Mouse (Mus musculus): ENCODE measurements around the gene Alyref.
A peak's percentile ranks its signal among the peaks of the same experiment; 100 is the strongest.

The Alyref gene

DNA sequence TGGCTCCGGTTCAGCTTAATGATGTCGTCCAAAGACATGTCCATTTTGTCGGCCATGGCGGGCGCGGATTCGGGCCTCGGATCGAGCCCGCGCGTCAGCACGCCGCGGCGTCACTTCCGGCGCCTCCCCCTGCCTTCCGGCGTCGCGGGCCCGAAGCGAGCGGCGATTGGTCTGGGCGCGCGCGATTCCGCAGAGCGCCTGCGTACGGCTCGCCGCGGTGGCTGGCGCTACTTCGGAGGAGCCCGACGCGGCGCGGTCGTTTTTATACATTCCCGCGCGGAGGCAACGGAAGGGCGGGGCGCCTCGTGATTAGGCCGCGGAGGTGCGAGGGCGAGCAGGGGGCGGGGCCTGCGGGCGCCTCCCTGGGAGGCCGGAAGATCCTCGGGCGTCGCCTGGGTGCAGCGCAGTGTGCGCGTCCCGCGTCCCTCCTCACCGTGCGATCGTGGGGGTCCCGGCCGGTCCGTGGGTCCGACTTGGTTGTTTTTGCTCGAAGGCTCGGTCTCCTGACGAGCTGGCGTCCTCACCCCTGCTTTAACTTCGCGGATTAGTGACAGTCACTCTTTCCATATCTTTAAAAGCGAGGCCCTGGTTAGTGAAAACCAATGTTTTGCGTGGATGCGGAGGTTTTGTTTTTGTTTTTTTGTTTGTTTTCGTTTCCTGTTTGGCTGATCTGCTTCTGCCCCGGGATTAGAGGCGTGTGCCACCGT is at the start of gene Alyref, which contains the start of gene Anapc11:
Gene Alyref (minus strand): TSS at position 83 of the 707 bp plus-strand sequence.
Gene Anapc11 (plus strand): TSS at position 139 of the 707 bp plus-strand sequence.
- peak; percentile 87 to 90 for DNase-seq (ENCODE audit: low spot score in 2 of 2)

DNA sequence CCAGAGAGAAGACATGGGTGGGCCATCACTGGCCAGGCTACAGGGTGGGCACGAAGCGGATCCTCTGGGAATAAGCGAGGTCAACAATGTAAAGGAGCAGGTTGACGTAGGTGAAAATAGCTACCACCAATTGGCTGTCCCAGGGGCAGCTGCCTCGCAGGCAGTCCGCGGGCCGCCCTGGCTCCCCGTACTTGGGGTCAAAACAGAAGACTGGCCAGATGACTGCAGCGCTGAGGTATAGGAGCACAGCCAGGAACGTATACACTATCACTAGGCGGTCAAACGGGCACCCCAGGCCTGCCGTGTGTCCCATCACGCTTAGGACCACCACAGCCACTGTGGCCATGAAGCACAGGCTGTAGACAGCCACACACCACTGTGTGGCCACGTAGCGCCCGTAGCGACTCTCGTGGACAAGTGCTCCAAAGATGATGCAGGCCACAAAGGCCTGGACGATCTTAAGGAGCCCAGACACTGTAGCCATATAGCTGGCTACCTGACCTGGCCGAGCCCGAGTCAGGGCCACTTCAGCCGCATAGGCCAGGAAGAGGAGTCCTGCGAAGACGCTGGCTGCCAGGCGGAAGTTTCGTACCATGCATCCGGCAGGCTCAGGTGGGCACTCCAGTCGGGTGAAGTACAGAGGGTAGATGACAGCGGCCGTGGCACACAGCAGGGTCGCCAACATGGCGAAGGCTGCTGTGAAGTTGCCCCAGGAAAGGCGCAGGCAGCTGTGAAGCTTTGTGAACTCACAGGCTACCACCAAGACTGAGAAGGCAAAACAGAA is 49.1 kb upstream of the Alyref start:
- no peak for DNase-seq (ENCODE audit: low spot score in 2 of 2)

GRCm38 (mm10) chr11:120643601-120643987 is 45.4 kb upstream of the Alyref start, which contains the start of gene Pycr1:
Gene Pycr1 (minus strand): TSS chr11:120643769.
- DNase-seq (ENCODE audit: low spot score in 2 of 2): peak; percentile 90

GRCm38 (mm10) chr11:120642939-120643600 is 44.9 kb upstream of the Alyref start:
- DNase-seq (ENCODE audit: low spot score in 2 of 2): no peak

DNA sequence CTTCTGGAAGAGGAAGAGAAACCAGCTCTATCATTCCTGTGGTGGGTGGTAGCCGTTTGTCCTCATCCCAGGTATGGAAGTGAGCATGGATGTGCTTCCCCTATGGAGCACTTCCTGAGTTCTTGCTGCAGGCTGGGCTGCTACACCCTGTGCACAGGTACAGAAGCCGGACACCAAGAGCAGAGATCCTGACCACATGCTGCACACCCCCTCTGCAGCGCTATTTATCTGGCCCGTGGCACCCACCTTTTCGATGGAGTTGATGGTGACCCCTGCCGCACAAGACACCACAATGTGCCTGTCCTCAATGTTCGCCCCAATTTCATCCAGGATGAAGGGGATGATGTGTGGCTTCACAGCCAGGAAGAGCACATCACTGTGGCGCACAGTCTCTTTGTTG is 43.7 kb upstream of the Alyref start:
- no peak for DNase-seq (ENCODE audit: low spot score in 2 of 2)

DNA sequence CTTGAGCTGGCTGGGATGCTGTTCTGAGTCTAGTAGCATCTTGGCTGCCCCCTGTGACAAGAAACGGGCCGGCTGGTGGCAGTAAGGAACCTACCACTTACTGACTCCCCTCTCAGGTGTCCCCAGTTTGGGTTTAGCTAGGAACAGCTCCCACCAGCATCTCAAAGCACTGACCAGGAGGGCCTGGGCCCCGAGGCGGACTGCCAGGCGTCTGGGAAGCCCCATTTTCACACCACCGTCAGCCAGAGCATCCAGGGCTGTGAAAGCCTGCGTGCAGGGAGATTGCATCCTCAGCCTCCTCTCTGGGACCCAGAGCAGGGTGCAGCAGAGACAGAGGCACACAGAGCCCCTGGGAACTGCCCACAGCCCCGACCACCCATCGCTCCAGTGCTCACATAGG is 43.1 kb upstream of the Alyref start:
- DNase-seq (ENCODE audit: low spot score in 2 of 2): no peak

DNA sequence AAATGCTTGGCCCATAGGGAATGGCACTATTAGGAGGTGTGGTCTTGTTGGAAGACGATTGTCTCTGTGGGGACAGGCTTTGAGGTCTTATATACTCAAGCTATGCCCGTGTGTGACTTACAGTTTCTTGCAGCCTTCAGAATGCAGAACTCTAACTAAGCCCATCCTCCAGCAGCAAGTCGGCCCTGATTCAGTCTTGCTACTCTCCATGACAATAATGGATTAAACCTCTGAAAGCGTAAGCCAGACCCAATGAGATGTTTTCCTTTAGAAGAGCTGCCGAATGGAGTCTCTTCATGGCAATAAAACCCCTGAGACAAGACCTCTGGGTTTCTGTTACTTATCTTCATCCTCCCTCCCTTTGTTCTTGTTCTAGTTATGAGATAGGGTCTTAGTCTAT is 36.6 kb upstream of the Alyref start:
- DNase-seq (ENCODE audit: low spot score in 2 of 2): no peak

DNA sequence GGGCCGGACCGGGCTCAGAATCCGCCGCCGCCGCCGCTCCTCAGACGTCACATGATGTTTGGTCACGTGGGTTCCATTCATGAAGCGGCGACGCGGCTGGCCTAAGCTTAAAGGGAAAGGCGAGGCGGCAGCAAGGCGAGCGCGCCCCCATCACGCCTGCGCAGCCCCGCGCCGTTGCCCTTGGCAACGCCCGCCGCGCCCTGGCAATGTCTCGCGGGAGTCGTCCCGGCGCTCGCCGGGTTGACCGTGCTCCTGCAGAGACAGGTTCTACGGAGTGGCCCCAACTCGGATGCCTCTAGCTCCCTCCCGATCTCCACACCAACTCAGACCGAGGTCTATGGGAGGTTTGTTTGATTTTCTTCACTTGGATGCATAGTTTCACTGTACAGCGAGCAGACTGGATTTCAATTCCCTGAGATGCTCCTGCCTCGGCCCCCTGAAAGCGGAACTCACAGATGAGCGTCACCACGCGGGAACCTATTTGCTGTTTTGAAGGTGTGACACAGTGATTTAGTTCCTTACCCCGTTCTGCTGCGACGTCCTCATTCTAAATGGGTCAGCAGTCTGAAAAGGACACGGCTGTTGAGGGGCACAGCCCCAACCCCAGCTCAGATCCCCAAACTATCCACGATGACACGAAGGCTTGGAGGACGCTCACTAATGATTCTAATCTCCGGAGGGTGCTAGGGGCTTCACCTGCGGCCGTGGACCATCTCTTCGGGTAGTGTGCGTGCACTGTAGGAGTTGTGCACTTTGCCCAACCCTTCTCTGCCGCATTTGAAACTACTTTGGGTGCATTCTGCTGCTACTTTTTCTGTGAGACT is 35.6 kb upstream of the Alyref start, which contains the start of gene Mafg:
Gene Mafg (minus strand): TSS at position 81 of the 824 bp plus-strand sequence.
- peak; percentile 82 to 89 for DNase-seq (ENCODE audit: low spot score in 2 of 2)

- DNase-seq (ENCODE audit: low spot score in 2 of 2): peak; percentile 63 to 72
Observed at GRCm38 (mm10) chr11:120632559-120633519, 34.7 kb upstream of the Alyref start.

GRCm38 (mm10) chr11:120631726-120632448 is 33.7 kb upstream of the Alyref start:
- DNase-seq (ENCODE audit: low spot score in 2 of 2): no peak

DNA sequence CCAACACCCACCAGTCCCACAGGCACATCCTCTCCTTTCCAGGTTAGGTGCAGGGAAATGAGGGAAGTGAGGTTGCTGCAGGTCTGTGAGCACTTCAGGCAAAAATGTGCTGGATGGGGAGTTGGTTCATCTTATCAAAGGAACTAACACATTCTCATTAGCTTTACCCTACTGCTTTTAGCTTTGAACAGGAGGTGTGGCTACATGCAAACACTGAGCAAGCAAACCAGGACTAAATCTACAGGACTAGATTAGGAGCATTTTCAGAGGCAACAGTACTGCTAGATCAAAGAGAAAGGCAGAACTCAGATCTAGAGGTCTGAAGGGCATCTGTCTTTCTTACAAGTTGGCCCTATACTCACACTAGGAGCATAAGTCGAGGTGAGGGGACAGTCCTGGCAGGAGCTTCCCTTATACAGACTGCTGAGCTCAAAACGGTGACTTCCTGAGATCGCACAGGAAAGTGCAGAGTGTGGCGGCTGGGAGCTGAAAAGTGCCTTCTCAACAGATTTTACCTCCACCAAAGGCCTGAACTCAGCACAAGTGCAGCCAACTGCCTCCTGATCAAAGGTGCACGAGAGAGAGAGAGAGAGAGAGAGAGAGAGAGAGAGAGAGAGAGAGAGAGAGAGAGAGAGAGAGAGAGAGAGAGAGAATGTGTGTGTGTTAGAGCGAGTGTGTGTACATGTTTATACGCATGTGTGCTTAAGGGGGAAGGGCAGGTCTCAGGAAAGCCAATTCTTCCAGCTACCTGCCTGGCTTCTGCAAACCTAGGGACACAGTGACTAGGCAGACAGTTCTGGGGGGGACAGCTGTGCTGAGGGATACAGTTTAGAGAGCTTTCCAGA is 32.9 kb upstream of the Alyref start:
- DNase-seq (ENCODE audit: low spot score in 2 of 2): no peak

DNA sequence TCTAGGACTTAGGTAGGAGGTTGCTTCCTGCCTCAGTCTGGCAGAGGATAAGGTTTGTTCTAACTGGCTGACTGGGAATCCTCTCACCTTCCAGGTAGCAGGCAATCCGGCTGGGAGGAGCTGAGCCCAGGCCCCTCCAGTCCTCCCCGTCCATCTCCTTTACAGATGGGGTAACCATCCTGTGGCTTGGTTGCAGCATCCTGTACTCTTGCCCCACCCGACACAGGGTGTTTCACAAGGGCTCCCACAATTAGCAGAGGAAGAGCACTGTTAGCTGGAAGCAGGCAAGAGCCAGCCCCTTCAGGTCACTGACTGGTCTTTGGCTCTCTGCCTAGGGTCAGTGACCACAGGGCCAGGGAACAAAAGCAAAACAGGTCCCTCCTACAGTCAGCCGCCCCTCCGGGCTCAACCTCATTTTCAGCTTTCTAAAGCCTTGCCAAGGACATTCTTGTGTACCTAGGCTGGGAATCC is 32.3 kb upstream of the Alyref start:
- no peak for DNase-seq (ENCODE audit: low spot score in 2 of 2)

GRCm38 (mm10) chr11:120629911-120630310 is 31.7 kb upstream of the Alyref start:
- DNase-seq (ENCODE audit: low spot score in 2 of 2): peak in 1 of 2 experiments; percentile 46

DNA sequence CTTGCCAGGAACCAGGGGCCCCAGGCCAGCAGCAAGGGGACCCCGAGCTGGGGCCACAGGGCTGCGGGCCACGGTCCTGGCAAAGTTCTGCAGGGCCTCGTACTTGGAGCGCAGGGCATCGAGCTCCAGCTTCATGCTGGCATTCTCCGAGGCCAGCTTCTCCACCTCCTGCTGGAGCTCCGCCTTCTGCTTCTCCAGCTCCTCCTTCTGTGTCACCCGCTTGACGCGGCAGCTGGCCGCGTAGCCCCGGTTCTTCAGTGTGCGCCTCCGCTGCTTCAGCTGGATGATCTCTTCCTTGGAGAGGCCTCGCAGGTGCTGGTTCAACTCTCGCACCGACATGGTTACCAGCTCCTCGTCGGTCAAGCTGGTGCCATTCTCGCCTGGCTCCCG is 31.2 kb upstream of the Alyref start:
- DNase-seq (ENCODE audit: low spot score in 2 of 2): no peak

DNA sequence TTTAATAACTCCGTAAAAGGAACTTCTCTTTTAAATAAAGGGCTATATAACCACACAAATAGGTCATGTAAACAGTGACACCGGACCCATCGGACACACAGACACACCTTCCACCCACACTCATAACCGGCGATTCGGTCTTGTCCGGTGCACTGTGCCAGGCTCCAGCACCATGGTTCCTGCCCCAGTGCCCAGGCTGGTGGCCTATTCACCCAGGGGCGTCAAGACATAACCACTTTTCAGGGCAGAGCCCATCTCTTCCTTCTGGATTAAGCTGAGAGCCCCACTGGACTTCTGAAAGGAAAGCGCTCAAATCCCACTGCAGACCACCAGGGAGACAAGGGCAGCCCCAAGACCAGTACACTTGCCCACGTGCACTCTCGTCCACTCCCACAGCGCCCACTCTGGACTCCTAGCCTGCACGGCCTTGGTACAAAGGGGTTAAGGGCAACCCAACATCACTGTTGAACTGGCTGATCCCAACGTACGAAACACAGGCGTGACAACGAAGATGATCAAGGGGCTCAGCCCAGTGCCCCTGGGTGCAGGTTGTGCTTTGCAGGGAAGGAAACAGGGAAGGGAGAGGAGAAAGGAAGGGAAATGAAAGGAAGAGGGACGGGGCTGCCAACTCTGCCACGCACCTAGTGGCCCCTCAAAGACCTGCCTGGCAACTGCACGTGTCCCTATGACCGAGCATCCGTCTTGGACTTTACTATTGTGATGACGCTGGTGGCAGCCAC is 30.6 kb upstream of the Alyref start:
- no peak for DNase-seq (ENCODE audit: low spot score in 2 of 2)

- DNase-seq (ENCODE audit: low spot score in 2 of 2): no peak
Observed at GRCm38 (mm10) chr11:120627468-120628300, 29.5 kb upstream of the Alyref start.

All from urinary bladder, adult 18-20 months (tissue).